Mouse (Mus musculus) midbrain, embryonic 15.5 days (tissue): ENCODE results near the gene Gcm2. TPM values are rescaled to one million over a fixed set of nuclear protein-coding genes. Genes with fewer than 3 reads are reported as not detected.
A peak's percentile ranks its signal among the peaks of the same experiment; 100 is the strongest.

Source experiments
- ATAC-seq: fragments of 200-750 bp; cut with Nextera tagmentation; replicated peaks from 2 replicates; pipeline ENCODE4 v1.8.0; 2017; ENCODE audit warnings: moderate TSS enrichment
- H3K27ac ChIP-seq: fragments of 300-500 bp; sonication (generic); 2 replicates; pipeline ENCODE4 v1.5.1; 2015; ENCODE audit warnings: mild to moderate bottlenecking, inconsistent platforms
- H3K27me3 ChIP-seq: fragments of 300-500 bp; sonication (generic); replicated peaks from 2 replicates; pipeline ENCODE4 v1.6.1; 2015; ENCODE audit warnings: inconsistent platforms
- H3K36me3 ChIP-seq: fragments of 300-500 bp; sonication (generic); replicated peaks from 2 replicates; pipeline ENCODE4 v1.6.1; 2015; ENCODE audit warnings: inconsistent platforms
- H3K4me1 ChIP-seq: fragments of 300-500 bp; sonication (generic); 2 replicates; pipeline ENCODE4 v1.6.1; 2015; ENCODE audit warnings: inconsistent platforms
- H3K4me2 ChIP-seq: fragments of 300-500 bp; sonication (generic); 2 replicates; pipeline ENCODE4 v1.6.1; 2015; ENCODE audit warnings: inconsistent platforms, mild to moderate bottlenecking, moderate library complexity
- H3K4me3 ChIP-seq: fragments of 300-500 bp; sonication (generic); 2 replicates; pipeline ENCODE4 v1.5.1; 2015; ENCODE audit warnings: mild to moderate bottlenecking, inconsistent platforms
- H3K9ac ChIP-seq: fragments of 300-500 bp; sonication (generic); 2 replicates; pipeline ENCODE4 v1.6.1; 2015; ENCODE audit warnings: mild to moderate bottlenecking, inconsistent platforms
- H3K9me3 ChIP-seq: fragments of 300-500 bp; sonication (generic); 2 replicates; pipeline ENCODE4 v1.6.1; 2016; ENCODE audit warnings: inconsistent platforms
- WGBS: fragments of 180-500 bp; shearing (Covaris S2); methylation state at CpG from one replicate; pipeline ENCODE4 v1.1.7; 2015; ENCODE audit warnings: mixed read lengths; 5-methylcytosine and 5-hydroxymethylcytosine counted together
- polyA plus RNA-seq: library from polyadenylated mRNA; unstranded; fragments of >200 nt; fragmentation: Nextera tagmentation; extraction: Ambion mirVana; gene quantifications from 2 replicates; pipeline ENCODE4 v1.2.1, GENCODE M21; 2015

The Gcm2 gene
- polyA plus RNA-seq, 1 experiment from 2014 or later: not detected

DNA sequence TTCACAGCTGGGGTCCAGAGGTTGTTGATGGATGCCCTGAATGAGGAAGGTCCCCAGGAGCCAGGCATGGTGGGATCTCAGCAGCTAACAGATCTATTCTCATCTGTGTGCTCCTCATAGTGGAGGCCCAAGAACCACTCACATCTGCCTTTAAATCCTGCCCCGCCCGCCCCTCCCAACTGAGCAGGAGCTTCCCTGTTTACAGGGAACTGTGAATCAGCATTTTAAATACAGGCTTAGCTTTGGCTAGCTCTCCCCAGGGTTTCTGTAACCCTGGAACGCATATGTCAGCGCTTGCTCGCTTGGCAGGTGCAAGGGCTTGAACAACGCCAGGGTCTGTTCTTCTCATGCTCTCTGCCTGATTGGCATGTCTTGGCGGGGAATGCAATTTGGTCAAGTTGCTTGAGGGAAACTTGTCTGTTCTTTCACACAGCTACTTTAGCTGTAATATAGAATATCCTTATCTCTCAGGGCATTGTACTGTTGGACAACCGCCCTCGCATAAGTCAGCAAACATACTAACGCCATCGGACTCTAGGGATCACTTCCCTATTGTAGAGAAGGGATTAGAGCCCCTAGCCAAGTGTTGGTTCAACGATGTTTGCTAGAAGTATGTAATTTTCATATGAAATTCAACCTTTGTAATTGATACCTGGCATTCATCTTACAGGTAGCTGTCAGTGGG is 6.9 kb downstream of the Gcm2 start:
- Histone ChIP-seq H3K36me3 (no peaks in the 10 kb centered on the region), H3K9me3 (no peaks in the 10 kb centered on the region), H3K4me2 (no peak overlapping the region), H3K27me3 (no peaks in the 10 kb centered on the region), H3K27ac (no peak overlapping the region), H3K9ac (no peak overlapping the region), H3K4me3 (no peak overlapping the region), H3K4me1 (no peaks in the 10 kb centered on the region)
- 61% methylated on average over 12 of the region's 12 CpGs for WGBS
- ATAC-seq: no peak

DNA sequence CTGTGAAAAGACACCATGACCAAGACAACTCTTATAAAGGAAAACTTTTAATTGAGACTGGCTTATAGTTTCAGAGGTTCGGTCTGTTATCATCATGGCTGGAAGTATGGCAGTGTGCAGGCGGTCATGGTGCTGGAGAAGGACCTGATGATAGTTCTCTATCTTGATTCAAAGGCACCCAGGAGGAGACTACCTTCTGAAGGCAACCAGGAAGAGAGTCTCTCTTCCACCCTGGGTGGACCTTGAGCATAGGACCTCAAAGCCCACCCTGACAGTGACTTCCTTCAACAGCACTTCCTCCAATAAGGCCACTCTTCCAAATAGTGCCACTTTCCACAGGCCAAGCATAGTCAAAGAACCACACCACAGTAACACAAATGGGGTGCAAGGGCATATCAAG is 10.8 kb downstream of the Gcm2 start:
- H3K27ac ChIP-seq: no peak overlapping the region
- no peak overlapping the region for H3K4me2 ChIP-seq
- H3K27me3 ChIP-seq: no peaks in the 10 kb centered on the region
- no peak overlapping the region for H3K9ac ChIP-seq
- no peak overlapping the region for H3K4me3 ChIP-seq
- no peaks in the 10 kb centered on the region for H3K36me3 ChIP-seq
- H3K9me3 ChIP-seq: no peaks in the 10 kb centered on the region
- no peaks in the 10 kb centered on the region for H3K4me1 ChIP-seq
- WGBS: 94% methylated on average over 2 of the region's 2 CpGs
- no peak for ATAC-seq

- Histone ChIP-seq H3K9me3 (no peaks in the 10 kb centered on the region), H3K4me1 (no peaks in the 10 kb centered on the region), H3K9ac (no peak overlapping the region), H3K4me3 (no peak overlapping the region), H3K27me3 (no peaks in the 10 kb centered on the region), H3K27ac (no peak overlapping the region), H3K36me3 (no peaks in the 10 kb centered on the region), H3K4me2 (no peak overlapping the region)
- ATAC-seq: no peak
- WGBS: 88% methylated on average over 15 of the region's 15 CpGs
These were observed 12.5 kb downstream of the Gcm2 start for GRCm38 (mm10) chr13:41098325-41098724.

- H3K4me1 ChIP-seq: no peaks in the 10 kb centered on the region
- H3K9me3 ChIP-seq: no peaks in the 10 kb centered on the region
- H3K36me3 ChIP-seq: no peaks in the 10 kb centered on the region
- ATAC-seq: no peak
- H3K9ac ChIP-seq: no peak overlapping the region
- no peak overlapping the region for H3K27ac ChIP-seq
- no peaks in the 10 kb centered on the region for H3K27me3 ChIP-seq
- H3K4me2 ChIP-seq: no peak overlapping the region
- 80% methylated on average over 16 of the region's 16 CpGs for WGBS
- no peak overlapping the region for H3K4me3 ChIP-seq
These were observed 13.3 kb downstream of the Gcm2 start for GRCm38 (mm10) chr13:41097324-41098058.

DNA sequence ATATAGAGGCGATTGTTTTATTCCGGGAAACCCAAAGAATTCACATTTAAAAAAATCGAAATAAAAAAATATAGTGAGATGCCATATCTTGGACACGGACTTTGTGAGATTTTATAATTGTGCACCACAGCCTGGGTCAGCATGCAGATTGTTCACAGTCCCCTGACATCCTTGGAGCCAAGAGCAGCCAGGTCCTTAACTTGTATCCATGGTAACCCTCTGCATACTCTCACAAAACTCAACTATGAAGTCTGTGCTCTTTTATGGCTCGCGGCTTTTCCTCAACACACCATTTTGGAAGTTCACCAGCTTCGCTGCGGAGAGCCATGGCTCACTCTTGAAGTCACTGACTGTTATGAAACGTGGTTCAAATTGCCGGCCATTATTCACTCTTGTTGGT is 16.7 kb downstream of the Gcm2 start:
- Histone ChIP-seq H3K4me3 (no peak overlapping the region), H3K36me3 (no peaks in the 10 kb centered on the region), H3K4me1 (no peaks in the 10 kb centered on the region), H3K27me3 (no peaks in the 10 kb centered on the region), H3K9ac (no peak overlapping the region), H3K27ac (no peak overlapping the region), H3K4me2 (no peak overlapping the region), H3K9me3 (no peaks in the 10 kb centered on the region)
- 77% methylated on average over 10 of the region's 10 CpGs for WGBS
- no peak for ATAC-seq

GRCm38 (mm10) chr13:41091271-41091670 is 19.6 kb downstream of the Gcm2 start:
- no peak for ATAC-seq
- 38% methylated on average over 10 of the region's 10 CpGs for WGBS
- Histone ChIP-seq H3K27me3 (no peaks in the 10 kb centered on the region), H3K36me3 (no peaks in the 10 kb centered on the region), H3K9ac (no peak overlapping the region), H3K27ac (no peak overlapping the region), H3K9me3 (no peaks in the 10 kb centered on the region), H3K4me3 (no peak overlapping the region), H3K4me2 (no peak overlapping the region), H3K4me1 (no peaks in the 10 kb centered on the region)

DNA sequence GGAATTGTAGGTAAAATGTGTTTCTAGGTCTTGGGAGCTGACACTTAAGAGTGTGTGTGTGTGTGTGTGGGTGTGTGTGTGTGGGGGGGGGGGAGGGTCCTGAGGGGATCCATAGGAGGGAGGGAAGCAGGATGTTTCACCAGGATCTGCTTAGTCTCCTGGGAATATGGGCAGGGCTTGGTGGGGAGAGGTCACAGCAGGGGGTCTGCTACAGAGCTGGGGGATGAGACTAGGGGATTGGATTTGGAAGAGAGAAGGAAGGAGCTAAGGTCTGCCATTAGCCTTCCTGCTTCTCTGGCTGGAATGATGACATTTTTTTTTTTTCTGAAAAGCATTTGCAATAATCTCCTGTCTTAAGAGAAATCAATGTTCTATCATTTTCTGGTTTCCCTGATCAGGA is 22.1 kb downstream of the Gcm2 start:
- no peak overlapping the region for H3K4me2 ChIP-seq
- no peaks in the 10 kb centered on the region for H3K4me1 ChIP-seq
- H3K27me3 ChIP-seq: no peaks in the 10 kb centered on the region
- H3K36me3 ChIP-seq: no peaks in the 10 kb centered on the region
- no peak overlapping the region for H3K4me3 ChIP-seq
- ATAC-seq: no peak
- H3K27ac ChIP-seq: no peak overlapping the region
- H3K9ac ChIP-seq: no peak overlapping the region
- H3K9me3 ChIP-seq: no peaks in the 10 kb centered on the region

GRCm38 (mm10) chr13:41085140-41085539 is 25.7 kb downstream of the Gcm2 start:
- Histone ChIP-seq H3K4me2 (no peak overlapping the region), H3K9ac (no peak overlapping the region), H3K27me3 (peaks cover 7% of the 10 kb centered on the region; the same call in 1 of the 2 replicates), H3K27ac (no peak overlapping the region), H3K9me3 (no peaks in the 10 kb centered on the region), H3K4me1 (no peaks in the 10 kb centered on the region), H3K36me3 (no peaks in the 10 kb centered on the region), H3K4me3 (no peak overlapping the region)
- no peak for ATAC-seq
- WGBS: 20% methylated on average over 2 of the region's 2 CpGs

DNA sequence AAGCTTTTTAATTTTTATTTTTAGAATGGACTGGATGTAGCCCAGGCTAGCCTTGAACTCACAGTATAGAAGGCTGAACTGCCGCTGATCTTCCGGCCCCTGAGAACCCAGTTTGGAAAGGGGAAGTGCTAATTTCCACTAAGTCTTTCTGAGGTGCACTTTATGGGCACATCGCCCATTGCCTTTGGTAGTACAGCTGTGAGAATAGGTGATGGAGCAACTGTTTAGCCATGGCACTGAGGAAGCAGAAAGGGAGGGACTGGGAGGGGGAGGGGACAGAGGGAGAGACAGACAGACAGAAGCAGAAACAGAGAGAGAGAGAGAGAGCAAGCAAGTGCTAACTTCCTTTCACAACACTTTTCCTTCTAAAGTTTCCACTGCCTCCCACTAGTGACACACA is 26.3 kb downstream of the Gcm2 start:
- no peak overlapping the region for H3K27ac ChIP-seq
- ATAC-seq: no peak
- WGBS: 96% methylated on average over 3 of the region's 3 CpGs
- no peaks in the 10 kb centered on the region for H3K9me3 ChIP-seq
- H3K36me3 ChIP-seq: no peaks in the 10 kb centered on the region
- H3K4me2 ChIP-seq: no peak overlapping the region
- H3K9ac ChIP-seq: no peak overlapping the region
- peaks cover 7% of the 10 kb centered on the region; the same call in 1 of the 2 replicates for H3K27me3 ChIP-seq
- H3K4me3 ChIP-seq: no peak overlapping the region
- no peaks in the 10 kb centered on the region for H3K4me1 ChIP-seq

GRCm38 (mm10) chr13:41080700-41081099 is 30.1 kb downstream of the Gcm2 start:
- Histone ChIP-seq H3K4me1 (peaks cover 11% of the 10 kb centered on the region; the same call in 1 of the 2 replicates), H3K9ac (no peak overlapping the region), H3K4me2 (no peak overlapping the region), H3K27ac (no peak overlapping the region), H3K4me3 (no peak overlapping the region), H3K9me3 (no peaks in the 10 kb centered on the region), H3K27me3 (peaks cover 10% of the 10 kb centered on the region; the same call in 1 of the 2 replicates), H3K36me3 (no peaks in the 10 kb centered on the region)
- ATAC-seq: no peak
- WGBS: 97% methylated on average over 6 of the region's 6 CpGs

GRCm38 (mm10) chr13:41079859-41080258 is 31.0 kb downstream of the Gcm2 start:
- Histone ChIP-seq H3K4me1 (peaks cover 11% of the 10 kb centered on the region; the same call in 1 of the 2 replicates), H3K27ac (no peak overlapping the region), H3K4me2 (peak overlapping the region; percentile 78; the same call in 1 of the 2 replicates), H3K9ac (no peak overlapping the region), H3K4me3 (peak overlapping the region; percentile 51; the same call in 1 of the 2 replicates), H3K27me3 (peaks cover 10% of the 10 kb centered on the region; the same call in 1 of the 2 replicates), H3K36me3 (no peaks in the 10 kb centered on the region), H3K9me3 (no peaks in the 10 kb centered on the region)
- peak; percentile 34; the same call in 1 of the 2 replicates for ATAC-seq
- WGBS: 51% methylated on average over 5 of the region's 5 CpGs

GRCm38 (mm10) chr13:41079421-41079780 is 31.4 kb downstream of the Gcm2 start, which contains the start of gene Mak:
Gene Mak (minus strand): TSS chr13:41079706.
- peaks cover 11% of the 10 kb centered on the region; the same call in 1 of the 2 replicates for H3K4me1 ChIP-seq
- no peaks in the 10 kb centered on the region for H3K9me3 ChIP-seq
- peak within 1 kb of the TSS; percentile 28 for H3K9ac ChIP-seq
- ATAC-seq: peak; percentile 96
- peaks cover 10% of the 10 kb centered on the region; the same call in 1 of the 2 replicates for H3K27me3 ChIP-seq
- H3K36me3 ChIP-seq: no peaks in the 10 kb centered on the region
- under 1% methylated on average over 40 of the region's 40 CpGs for WGBS
- H3K4me2 ChIP-seq: peak within 1 kb of the TSS; percentile 78
- peak within 1 kb of the TSS; percentile 51 for H3K4me3 ChIP-seq
- no peak within 1 kb of the TSS for H3K27ac ChIP-seq
